Mouse (Mus musculus) right cerebral cortex, adult 18-20 months (tissue): ENCODE data around the gene Slc45a2.

ENCODE experiments used
- DNase-seq: peaks from one replicate; pipeline ENCODE4 v3.0.0; 2022; ENCODE audit warnings: mixed read lengths

The Slc45a2 gene

DNA sequence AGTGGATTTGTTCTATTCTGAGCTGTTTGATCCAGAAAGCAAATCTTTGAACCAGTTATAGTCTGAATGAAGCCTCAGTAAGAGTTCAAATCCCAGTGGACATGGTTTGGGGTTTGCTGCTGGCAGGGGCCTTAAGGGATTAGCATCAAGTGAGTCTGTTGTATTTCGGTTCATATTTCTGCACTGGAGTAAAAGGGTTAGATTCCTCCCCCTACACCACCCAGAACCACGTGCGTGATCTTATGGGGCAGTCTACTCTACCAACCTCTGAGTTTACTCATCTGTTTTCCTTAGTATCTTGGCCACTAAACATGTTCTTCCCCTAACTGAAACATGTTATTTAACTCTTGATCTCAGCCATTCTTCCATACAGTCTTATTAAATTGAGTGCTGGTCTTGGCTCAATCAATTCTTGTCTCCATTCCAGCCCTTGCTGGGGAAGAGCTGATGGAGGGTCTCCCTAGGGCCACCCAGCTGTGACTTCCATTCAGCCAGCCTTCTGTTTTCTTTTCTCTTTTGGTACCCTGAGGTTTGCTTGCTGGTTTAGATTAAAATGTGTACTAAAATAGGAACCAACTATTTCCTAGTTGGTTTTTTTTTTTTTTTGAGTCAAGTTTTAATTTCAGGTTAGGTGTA is 75.3 kb downstream of the Slc45a2 start:
- no peak for DNase-seq
